Mouse (Mus musculus) lung, embryonic 14.5 days (tissue): ENCODE measurements around the gene Mogs. TPM values are rescaled to one million over a fixed set of nuclear protein-coding genes. Genes with fewer than 3 reads are reported as not detected.

Experiments
- ATAC-seq: fragments of 200-750 bp; cut with Nextera tagmentation; 2 replicates; pipeline ENCODE4 v1.8.0; 2017; ENCODE audit warnings: mild to moderate bottlenecking, moderate TSS enrichment, moderate library complexity; ENCODE audit not compliant: insufficient read depth
- DNase-seq: peaks from one replicate; pipeline ENCODE4 v3.0.0-alpha.2; 2015
- H3K27ac ChIP-seq: fragments of 300-500 bp; sonication (generic); 2 replicates; pipeline ENCODE4 v1.5.1; 2014; ENCODE audit warnings: low read depth, mild to moderate bottlenecking, moderate library complexity
- H3K27me3 ChIP-seq: fragments of 300-500 bp; sonication (generic); 2 replicates; pipeline ENCODE4 v1.6.1; 2014; ENCODE audit warnings: low read length, control low read depth; ENCODE audit not compliant: insufficient read depth
- H3K36me3 ChIP-seq: fragments of 300-500 bp; sonication (generic); 2 replicates; pipeline ENCODE4 v1.6.1; 2014; ENCODE audit warnings: control low read depth; ENCODE audit not compliant: insufficient read depth
- H3K4me1 ChIP-seq: fragments of 300-500 bp; sonication (generic); 2 replicates; pipeline ENCODE4 v1.6.1; 2014; ENCODE audit warnings: antibody characterized with exemption, control low read depth; ENCODE audit not compliant: insufficient read depth
- H3K4me2 ChIP-seq: fragments of 300-500 bp; sonication (generic); 2 replicates; pipeline ENCODE4 v1.6.1; 2014; ENCODE audit warnings: mild to moderate bottlenecking
- H3K4me3 ChIP-seq: fragments of 300-500 bp; sonication (generic); 2 replicates; pipeline ENCODE4 v1.5.1; 2014; ENCODE audit warnings: low read depth, low read length
- H3K9ac ChIP-seq: fragments of 300-500 bp; sonication (generic); 2 replicates; pipeline ENCODE4 v1.6.1; 2014
- H3K9me3 ChIP-seq: fragments of 300-500 bp; sonication (generic); 2 replicates; pipeline ENCODE4 v1.6.1; 2016; ENCODE audit warnings: low read depth, low read length, control low read depth
- CTCF ChIP-seq: IDR thresholded peaks from 2 replicates; pipeline ENCODE4 v1.5.1; 2016; ENCODE audit warnings: antibody characterized with exemption, low read depth
- WGBS: fragments of 180-500 bp; shearing (Covaris S2); extraction: QIAGEN DNeasy Blood & Tissue Kit; methylation state at CpG from one replicate; pipeline ENCODE4 v1.1.7; 2014; 5-methylcytosine and 5-hydroxymethylcytosine counted together
- polyA plus RNA-seq: library from polyadenylated mRNA; unstranded; fragments of >200 nt; fragmentation: Nextera tagmentation; extraction: Ambion mirVana; gene quantifications from 2 replicates; pipeline ENCODE4 v1.2.1, GENCODE M21; 2014

Gene Mogs
- polyA plus RNA-seq, 1 experiment from 2014 or later = 66.6 TPM

GRCm38 (mm10) chr6:83132176-83132919 lies 17.1 kb downstream of the Mogs start:
- Histone ChIP-seq H3K27ac (no peak overlapping the region; the same call in 1 of the 2 replicates), H3K9me3 (no peaks in the 10 kb centered on the region), H3K27me3 (no peaks in the 10 kb centered on the region), H3K4me2 (no peak overlapping the region), H3K9ac (no peak overlapping the region), H3K36me3 (no peaks in the 10 kb centered on the region), H3K4me1 (peaks cover 17% of the 10 kb centered on the region), H3K4me3 (no peak overlapping the region)
- DNase-seq (no peak), ATAC-seq (no peak)
- no peak for TF ChIP-seq CTCF
- WGBS = 73% methylated on average over 9 of the region's 9 CpGs

- Histone ChIP-seq H3K4me2 (no peak overlapping the region), H3K27ac (no peak overlapping the region), H3K9ac (no peak overlapping the region), H3K4me1 (peaks cover 23% of the 10 kb centered on the region), H3K36me3 (no peaks in the 10 kb centered on the region), H3K27me3 (no peaks in the 10 kb centered on the region), H3K4me3 (no peak overlapping the region), H3K9me3 (no peaks in the 10 kb centered on the region)
- ATAC-seq (no peak), DNase-seq (no peak)
- TF ChIP-seq CTCF = no peak
- WGBS = 56% methylated on average over 3 of the region's 3 CpGs
These were observed 18.9 kb downstream of the Mogs start for GRCm38 (mm10) chr6:83134226-83134625.

DNA sequence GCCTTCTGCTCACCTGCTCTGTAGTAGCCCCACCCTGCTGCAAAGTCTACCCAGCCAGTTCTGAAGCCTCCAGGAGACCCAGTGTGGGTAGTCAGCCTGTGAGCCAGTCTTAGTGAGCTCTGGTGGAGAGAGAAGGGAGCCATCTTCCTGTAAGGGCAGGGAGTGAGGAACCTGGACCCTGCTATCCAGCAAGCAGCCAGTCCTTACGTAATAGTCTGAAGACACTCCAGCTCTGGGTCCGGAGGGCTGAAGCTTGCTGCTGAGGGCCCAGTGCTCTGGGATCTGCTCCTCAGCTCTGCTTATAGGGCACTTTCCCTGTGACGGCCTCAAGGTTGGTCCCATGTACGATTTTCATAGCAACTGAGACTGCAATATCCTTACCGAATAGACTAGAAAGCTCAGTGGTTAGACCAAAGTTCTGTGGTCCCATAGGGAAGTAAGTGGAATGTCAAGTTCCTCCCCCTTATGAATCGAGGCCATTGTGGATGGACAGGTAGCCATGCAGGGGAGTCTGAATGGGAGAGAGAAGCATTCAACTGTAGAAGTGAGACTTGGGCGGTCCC lies 19.7 kb downstream of the Mogs start, which contains the start of gene Rtkn:
TSS of gene Rtkn (plus strand) at position 513 of the 563 bp plus-strand sequence.
- Histone ChIP-seq H3K4me2 (peak within 1 kb of the TSS; percentile 91), H3K4me1 (peaks cover 23% of the 10 kb centered on the region), H3K4me3 (peak within 1 kb of the TSS; percentile 61), H3K36me3 (peaks cover 3% of the 10 kb centered on the region; the same call in 1 of the 2 replicates), H3K27ac (peak within 1 kb of the TSS; percentile 100), H3K9ac (peak within 1 kb of the TSS; percentile 93), H3K27me3 (no peaks in the 10 kb centered on the region), H3K9me3 (no peaks in the 10 kb centered on the region)
- ATAC-seq (no peak), DNase-seq (no peak)
- no peak for TF ChIP-seq CTCF
- WGBS = 58% methylated on average over 7 of the region's 7 CpGs

- Histone ChIP-seq H3K27ac (peak overlapping the region; percentile 100), H3K4me3 (peak overlapping the region; percentile 61), H3K27me3 (no peaks in the 10 kb centered on the region), H3K9me3 (no peaks in the 10 kb centered on the region), H3K36me3 (peaks cover 6% of the 10 kb centered on the region; the same call in 1 of the 2 replicates), H3K4me1 (peaks cover 23% of the 10 kb centered on the region), H3K4me2 (peak overlapping the region; percentile 91), H3K9ac (peak overlapping the region; percentile 93)
- no peak for TF ChIP-seq CTCF
- ATAC-seq (no peak), DNase-seq (peak; percentile 55)
- WGBS = 6% methylated on average over 37 of the region's 37 CpGs
These were observed 20.4 kb downstream of the Mogs start for GRCm38 (mm10) chr6:83135571-83136161.

GRCm38 (mm10) chr6:83136291-83136880 lies 21.1 kb downstream of the Mogs start:
- H3K27ac ChIP-seq = peak overlapping the region; percentile 100
- TF ChIP-seq CTCF = no peak
- ATAC-seq (peak; percentile 7; the same call in 1 of the 2 replicates), DNase-seq (no peak)
- peaks cover 6% of the 10 kb centered on the region; the same call in 1 of the 2 replicates for H3K36me3 ChIP-seq
- peaks cover 21% of the 10 kb centered on the region for H3K4me1 ChIP-seq
- H3K27me3 ChIP-seq = no peaks in the 10 kb centered on the region
- peak overlapping the region; percentile 61 for H3K4me3 ChIP-seq
- 12% methylated on average over 5 of the region's 5 CpGs for WGBS
- peak overlapping the region; percentile 91 for H3K4me2 ChIP-seq
- peak overlapping the region; percentile 93 for H3K9ac ChIP-seq
- H3K9me3 ChIP-seq = no peaks in the 10 kb centered on the region

DNA sequence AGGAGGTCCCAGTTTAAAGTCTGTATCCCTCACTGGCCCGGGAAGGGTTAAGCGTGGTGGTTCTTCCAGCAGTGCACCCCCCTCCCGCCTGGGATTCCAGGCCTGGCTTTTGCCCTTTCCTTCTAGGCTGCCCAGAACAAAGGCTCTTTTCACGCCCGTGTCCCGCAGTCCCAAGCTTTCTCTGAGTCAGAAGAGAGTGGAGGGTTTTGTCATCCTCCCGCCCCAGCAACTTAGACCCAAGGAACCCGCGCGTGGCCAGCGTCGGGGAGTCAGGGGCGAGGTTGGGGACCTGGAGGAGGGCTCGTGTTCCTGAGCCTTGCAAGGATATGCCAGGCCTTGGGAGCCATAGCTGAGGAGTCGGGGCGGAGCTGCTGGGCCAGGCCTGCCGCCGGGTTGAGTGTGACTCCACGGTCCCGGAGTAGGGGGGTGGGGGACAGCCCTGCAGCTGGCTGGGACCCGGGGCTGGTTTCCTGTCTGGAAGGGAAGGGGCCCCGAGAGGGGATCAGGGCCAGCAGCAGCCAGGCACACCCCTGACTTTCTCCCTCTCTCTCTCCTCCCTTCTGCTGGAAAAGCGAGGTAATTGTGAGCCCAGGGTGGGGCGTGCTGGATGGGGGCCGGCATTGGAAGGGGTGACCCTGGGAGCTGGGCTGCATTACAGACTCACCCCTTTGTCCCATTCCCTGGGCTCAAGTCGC lies 21.7 kb downstream of the Mogs start:
- H3K4me3 ChIP-seq = peak overlapping the region; percentile 61
- peak overlapping the region; percentile 91 for H3K4me2 ChIP-seq
- no peaks in the 10 kb centered on the region for H3K27me3 ChIP-seq
- peak overlapping the region; percentile 100 for H3K27ac ChIP-seq
- no peaks in the 10 kb centered on the region for H3K9me3 ChIP-seq
- under 1% methylated on average over 26 of the region's 26 CpGs for WGBS
- peak overlapping the region; percentile 93 for H3K9ac ChIP-seq
- DNase-seq = peak; percentile 86
- peaks cover 23% of the 10 kb centered on the region for H3K4me1 ChIP-seq
- ATAC-seq = peak; percentile 88
- no peak for TF ChIP-seq CTCF
- H3K36me3 ChIP-seq = peaks cover 6% of the 10 kb centered on the region; the same call in 1 of the 2 replicates
